Mouse (Mus musculus) myocyte (in vitro differentiated cells): ENCODE measurements at regions not wholly inside any gene's neighbourhood (a gene's known extent, or its start where the extent isn't known, plus 50 kb on each side); places are given as distances from the start of the nearest gene placed in this dataset.

Source experiments
- CEBPB ChIP-seq: IDR thresholded peaks from 2 replicates; pipeline ENCODE4 v1.6.1; 2011; ENCODE audit warnings: mild to moderate bottlenecking, moderate library complexity; ENCODE audit not compliant: poor library complexity, insufficient read depth, severe bottlenecking
- E2F4 ChIP-seq: IDR thresholded peaks from one replicate; pipeline ENCODE4 v1.6.1; 2011; ENCODE audit warnings: mild to moderate bottlenecking, control low read depth, moderate library complexity; ENCODE audit not compliant: insufficient read depth
- MAX ChIP-seq: IDR thresholded peaks from one replicate; pipeline ENCODE4 v1.6.1; 2011; ENCODE audit warnings: low read depth, mild to moderate bottlenecking, control low read depth
- MYOD1 ChIP-seq, 3 experiments: IDR thresholded peaks; one replicate each; pipeline ENCODE4 v1.6.1; 2011; ENCODE audit warnings: control low read depth in 2 of 3, low read depth in 2 of 3, mild to moderate bottlenecking in 2 of 3, moderate library complexity in 1 of 3; ENCODE audit not compliant: insufficient read length in 2 of 3, control insufficient read depth in 1 of 3
- MYOG ChIP-seq, 3 experiments: IDR thresholded peaks; one replicate each; pipeline ENCODE4 v1.6.1; 2011; ENCODE audit warnings: control low read depth in 2 of 3, low read depth in 2 of 3, mild to moderate bottlenecking in 2 of 3; ENCODE audit not compliant: insufficient read length in 2 of 3, control insufficient read depth in 1 of 3, insufficient read depth in 1 of 3
- POLR2A ChIP-seq: IDR thresholded peaks from one replicate; pipeline ENCODE4 v1.6.1; 2011; ENCODE audit warnings: low read depth, mild to moderate bottlenecking, control low read depth, moderate library complexity; ENCODE audit not compliant: insufficient read length
- POLR2AphosphoS2 ChIP-seq: IDR thresholded peaks from one replicate; pipeline ENCODE4 v1.6.1; 2011; ENCODE audit warnings: low read depth, control low read depth; ENCODE audit not compliant: insufficient read length
- REST ChIP-seq: IDR thresholded peaks from one replicate; pipeline ENCODE4 v1.6.1; 2011; ENCODE audit warnings: mild to moderate bottlenecking, control low read depth, moderate library complexity; ENCODE audit not compliant: insufficient read depth, insufficient read length
- TCF12 ChIP-seq: IDR thresholded peaks from one replicate; pipeline ENCODE4 v1.6.1; 2011; ENCODE audit warnings: mild to moderate bottlenecking, control low read depth; ENCODE audit not compliant: poor library complexity, insufficient read depth, severe bottlenecking
- USF1 ChIP-seq: IDR thresholded peaks from one replicate; pipeline ENCODE4 v1.6.1; 2011; ENCODE audit warnings: low read depth, mild to moderate bottlenecking, control low read depth, moderate library complexity

DNA sequence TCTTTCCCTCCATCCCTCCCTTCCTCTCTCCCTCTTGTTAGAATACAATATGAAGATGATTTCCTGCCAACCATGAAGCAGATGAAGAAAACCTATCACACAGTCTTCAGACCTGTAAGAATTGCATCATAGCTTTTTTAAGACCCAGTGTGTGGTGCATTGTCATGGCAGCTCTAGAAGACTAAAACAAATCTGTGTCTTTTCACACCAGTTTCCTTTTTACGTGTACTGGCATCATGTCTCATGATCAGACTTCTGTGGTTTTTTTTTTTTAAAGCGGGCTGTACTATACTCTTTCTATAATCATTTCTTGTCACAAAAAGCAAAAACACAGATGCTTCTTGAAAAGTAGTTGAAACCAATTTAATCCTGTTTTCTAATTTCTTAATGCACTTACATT, 716.6 kb upstream of the Gm21961 start:
- TF ChIP-seq USF1, result no peak
- TF ChIP-seq TCF12, result no peak
- TF ChIP-seq MAX, result no peak
- no peak for TF ChIP-seq POLR2A
- no peak for TF ChIP-seq MYOD1 (IDR thresholded peaks at IDR 0.05; ENCODE audit: control insufficient read depth in 1 of 3, insufficient read length in 2 of 3, low read depth in 2 of 3)
- TF ChIP-seq POLR2AphosphoS2, result no peak
- TF ChIP-seq CEBPB, result no peak
- TF ChIP-seq E2F4, result no peak
- no peak for TF ChIP-seq REST
- no peak for TF ChIP-seq MYOG (IDR thresholded peaks at IDR 0.05; ENCODE audit: control insufficient read depth in 1 of 3, insufficient read depth in 1 of 3, insufficient read length in 2 of 3, low read depth in 2 of 3)
